Mouse (Mus musculus): ENCODE measurements around the gene Pfn1. TPM values are rescaled to one million over a fixed set of nuclear protein-coding genes. Genes with fewer than 3 reads are reported as not detected.
A peak's percentile ranks its signal among the peaks of the same experiment; 100 is the strongest.

Gene Pfn1
- total and polyA plus RNA-seq, 2 experiments from 2014 or later, result 408 to 687 TPM

- peaks cover 28% of the 10 kb centered on the region for H3K36me3 ChIP-seq (ENCODE audit: insufficient read depth)
- H3K9ac ChIP-seq, result peak overlapping the region; percentile 50
- DNase-seq, result no peak
- peak overlapping the region; percentile 78 for H3K27ac ChIP-seq (ENCODE audit: low read depth, low read length)
- TF ChIP-seq CTCF (IDR thresholded peaks at IDR 0.05; ENCODE audit: low read depth), result no peak
- peak overlapping the region; percentile 90 for H3K4me2 ChIP-seq (ENCODE audit: low read depth)
- peak overlapping the region; percentile 70 for H3K4me3 ChIP-seq (ENCODE audit: low read depth, low read length)
- H3K4me1 ChIP-seq (ENCODE audit: insufficient read depth), result peaks cover 9% of the 10 kb centered on the region; the same call in 1 of the 2 replicates
- ATAC-seq, result no peak
- no peaks in the 10 kb centered on the region for H3K27me3 ChIP-seq (ENCODE audit: insufficient read depth, low read length)
- no peaks in the 10 kb centered on the region for H3K9me3 ChIP-seq (ENCODE audit: low read length)
- WGBS, result under 1% methylated on average over 15 of the region's 15 CpGs
Observed at GRCm38 (mm10) chr11:70668335-70668770, 13.9 kb upstream of the Pfn1 start.

GRCm38 (mm10) chr11:70667271-70668150 lies 13.1 kb upstream of the Pfn1 start:
- ATAC-seq (no peak), DNase-seq (no peak)
- 71% methylated on average over 14 of the region's 14 CpGs for WGBS
- H3K9me3 ChIP-seq (ENCODE audit: low read length), result no peaks in the 10 kb centered on the region
- peak overlapping the region; percentile 70 for H3K4me3 ChIP-seq (ENCODE audit: low read depth, low read length)
- H3K9ac ChIP-seq, result peak overlapping the region; percentile 50; the same call in 1 of the 2 replicates
- peak overlapping the region; percentile 90 for H3K4me2 ChIP-seq (ENCODE audit: low read depth)
- no peak for TF ChIP-seq CTCF (IDR thresholded peaks at IDR 0.05; ENCODE audit: low read depth)
- no peaks in the 10 kb centered on the region for H3K27me3 ChIP-seq (ENCODE audit: insufficient read depth, low read length)
- H3K27ac ChIP-seq (ENCODE audit: low read depth, low read length), result peak overlapping the region; percentile 78; the same call in 1 of the 2 replicates
- peaks cover 9% of the 10 kb centered on the region; the same call in 1 of the 2 replicates for H3K4me1 ChIP-seq (ENCODE audit: insufficient read depth)
- H3K36me3 ChIP-seq (ENCODE audit: insufficient read depth), result peaks cover 36% of the 10 kb centered on the region

- H3K4me1 ChIP-seq (ENCODE audit: insufficient read depth), result peaks cover 9% of the 10 kb centered on the region; the same call in 1 of the 2 replicates
- no peak overlapping the region for H3K27ac ChIP-seq (ENCODE audit: low read depth, low read length)
- no peak overlapping the region for H3K9ac ChIP-seq
- no peaks in the 10 kb centered on the region for H3K9me3 ChIP-seq (ENCODE audit: low read length)
- peaks cover 39% of the 10 kb centered on the region for H3K36me3 ChIP-seq (ENCODE audit: insufficient read depth)
- DNase-seq, result no peak
- WGBS, result 97% methylated on average over 8 of the region's 8 CpGs
- no peak for ATAC-seq
- no peak for TF ChIP-seq CTCF (IDR thresholded peaks at IDR 0.05; ENCODE audit: low read depth)
- no peak overlapping the region for H3K4me3 ChIP-seq (ENCODE audit: low read depth, low read length)
- H3K4me2 ChIP-seq (ENCODE audit: low read depth), result no peak overlapping the region
- H3K27me3 ChIP-seq (ENCODE audit: insufficient read depth, low read length), result no peaks in the 10 kb centered on the region
Observed at GRCm38 (mm10) chr11:70666687-70667086, 12.2 kb upstream of the Pfn1 start.

GRCm38 (mm10) chr11:70664741-70665140 lies 10.3 kb upstream of the Pfn1 start:
- DNase-seq, result no peak
- 93% methylated on average over 9 of the region's 9 CpGs for WGBS

GRCm38 (mm10) chr11:70663957-70664356 lies 9.5 kb upstream of the Pfn1 start:
- no peaks in the 10 kb centered on the region for H3K4me1 ChIP-seq (ENCODE audit: insufficient read depth)
- H3K9ac ChIP-seq, result no peak overlapping the region
- no peak overlapping the region for H3K4me3 ChIP-seq (ENCODE audit: low read depth, low read length)
- no peaks in the 10 kb centered on the region for H3K9me3 ChIP-seq (ENCODE audit: low read length)
- DNase-seq (no peak), ATAC-seq (no peak)
- H3K36me3 ChIP-seq (ENCODE audit: insufficient read depth), result peaks cover 33% of the 10 kb centered on the region
- no peak overlapping the region for H3K4me2 ChIP-seq (ENCODE audit: low read depth)
- H3K27ac ChIP-seq (ENCODE audit: low read depth, low read length), result no peak overlapping the region
- H3K27me3 ChIP-seq (ENCODE audit: insufficient read depth, low read length), result no peaks in the 10 kb centered on the region
- WGBS, result 93% methylated on average over 6 of the region's 6 CpGs
- no peak for TF ChIP-seq CTCF (IDR thresholded peaks at IDR 0.05; ENCODE audit: low read depth)

More at GRCm38 (mm10) chr11:70664741-70665140, 10.3 kb upstream of the Pfn1 start:
- Histone ChIP-seq H3K36me3 (ENCODE audit: insufficient read depth) (peaks cover 33% of the 10 kb centered on the region), H3K27ac (ENCODE audit: low read depth, low read length) (no peak overlapping the region), H3K4me3 (ENCODE audit: low read depth, low read length) (no peak overlapping the region), H3K27me3 (ENCODE audit: insufficient read depth, low read length) (no peaks in the 10 kb centered on the region), H3K4me2 (ENCODE audit: low read depth) (no peak overlapping the region), H3K9ac (no peak overlapping the region), H3K4me1 (ENCODE audit: insufficient read depth) (no peaks in the 10 kb centered on the region), H3K9me3 (ENCODE audit: low read length) (no peaks in the 10 kb centered on the region)
- no peak for TF ChIP-seq CTCF (IDR thresholded peaks at IDR 0.05; ENCODE audit: low read depth)
- ATAC-seq, result no peak

- no peak overlapping the region for H3K27ac ChIP-seq (ENCODE audit: low read depth, low read length)
- H3K4me2 ChIP-seq (ENCODE audit: low read depth), result no peak overlapping the region
- H3K9me3 ChIP-seq (ENCODE audit: low read length), result no peaks in the 10 kb centered on the region
- H3K4me3 ChIP-seq (ENCODE audit: low read depth, low read length), result no peak overlapping the region
- ATAC-seq (no peak), DNase-seq (no peak)
- no peak overlapping the region for H3K9ac ChIP-seq
- no peaks in the 10 kb centered on the region for H3K27me3 ChIP-seq (ENCODE audit: insufficient read depth, low read length)
- H3K4me1 ChIP-seq (ENCODE audit: insufficient read depth), result no peaks in the 10 kb centered on the region
- no peak for TF ChIP-seq CTCF (IDR thresholded peaks at IDR 0.05; ENCODE audit: low read depth)
- 88% methylated on average over 8 of the region's 8 CpGs for WGBS
- H3K36me3 ChIP-seq (ENCODE audit: insufficient read depth), result peaks cover 33% of the 10 kb centered on the region
Observed at GRCm38 (mm10) chr11:70663101-70663500, 8.7 kb upstream of the Pfn1 start.

- no peaks in the 10 kb centered on the region for H3K27me3 ChIP-seq (ENCODE audit: insufficient read depth, low read length)
- 89% methylated on average over 8 of the region's 8 CpGs for WGBS
Observed at GRCm38 (mm10) chr11:70660571-70660970, 6.1 kb upstream of the Pfn1 start.

More at GRCm38 (mm10) chr11:70660571-70660970, 6.1 kb upstream of the Pfn1 start:
- ATAC-seq (no peak), DNase-seq (no peak)
- Histone ChIP-seq H3K27ac (ENCODE audit: low read depth, low read length) (no peak overlapping the region), H3K9me3 (ENCODE audit: low read length) (no peaks in the 10 kb centered on the region), H3K4me1 (ENCODE audit: insufficient read depth) (no peaks in the 10 kb centered on the region), H3K9ac (no peak overlapping the region), H3K4me3 (ENCODE audit: low read depth, low read length) (no peak overlapping the region), H3K36me3 (ENCODE audit: insufficient read depth) (peaks cover 33% of the 10 kb centered on the region), H3K4me2 (ENCODE audit: low read depth) (no peak overlapping the region)
- no peak for TF ChIP-seq CTCF (IDR thresholded peaks at IDR 0.05; ENCODE audit: low read depth)
